Comparison of ENCODE assay signal across 10 mouse cellular contexts in the genomic region with DNA sequence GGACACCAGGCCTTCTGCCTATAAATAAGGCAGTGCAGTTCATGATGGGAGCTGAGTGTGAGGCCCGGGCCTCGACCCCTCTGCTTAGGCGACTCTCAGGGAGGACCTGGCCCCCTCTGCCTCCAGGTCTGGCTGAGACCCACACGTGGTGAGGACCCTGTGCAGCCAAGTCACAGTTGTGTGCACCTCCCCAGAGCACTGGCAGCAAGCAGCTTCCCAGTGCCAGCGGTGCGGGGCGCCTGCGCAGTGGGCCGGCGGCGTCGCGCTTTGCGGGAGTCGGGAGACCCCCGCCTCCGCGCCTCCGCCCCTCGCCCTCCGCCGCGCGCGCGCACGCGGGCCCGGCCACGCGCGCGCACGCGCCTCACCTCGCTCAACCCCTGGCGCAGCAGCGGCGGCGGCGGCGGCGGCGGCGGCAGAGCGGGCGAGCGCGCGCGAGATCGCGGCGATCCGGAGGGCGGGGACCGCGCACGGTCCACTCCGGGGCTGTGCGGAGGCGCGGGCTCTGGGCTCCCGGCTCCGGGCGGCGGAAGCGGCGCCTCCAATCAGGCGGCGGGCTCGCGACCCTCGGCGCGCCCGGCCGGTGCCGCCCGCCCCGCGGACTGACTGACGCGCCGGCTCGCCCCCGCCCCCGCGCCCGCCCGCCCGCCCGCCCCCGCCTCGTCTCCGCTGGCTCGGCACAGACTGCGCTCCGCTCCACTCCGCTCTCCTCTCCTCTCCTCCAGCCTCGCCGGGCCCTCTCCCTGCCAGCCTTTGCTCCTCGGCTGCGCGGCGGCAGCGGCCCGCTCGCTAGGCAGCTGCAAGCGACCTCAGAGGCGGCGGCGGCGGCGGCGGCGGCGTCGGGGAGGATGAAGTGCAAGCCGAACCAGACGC. TPM values are rescaled to one million over a fixed set of nuclear protein-coding genes. Genes with fewer than 3 reads are reported as not detected.
DNase-seq lines count a peak whose midpoint lies in the region; ATAC-seq and TF ChIP-seq lines count a peak whose summit lies in the region.
"Not testable (repeated sequence)": the region's sequence is repeated elsewhere in the genome, so short reads cannot be mapped to it uniquely, and the experiment has no call there.
"Had no signal": no experiment of that assay in that cellular context is flagged by ENCODE, and none has a peak within 500 bp of the region (broad histone marks: within the 10 kb centered on the region; RNA-seq: fewer than 3 reads in every experiment).

Gene Nudt11 (plus strand): TSS at position 388 of the 870 bp plus-strand sequence.

- H3K36me3 ChIP-seq in embryonic facial prominence, embryonic 13.5 days; heart, adult 2 months (ENCODE audit: control insufficient read depth, insufficient read depth, low read length); hindbrain, embryonic 15.5 days; limb, embryonic 14.5 days (ENCODE audit: control insufficient read depth, insufficient read depth, low read length); midbrain, embryonic 15.5 days (replicated peaks); stomach, embryonic 16.5 days (ENCODE audit: control insufficient read depth, insufficient read depth, low read length): not testable (repeated sequence)

- H3K27ac ChIP-seq in embryonic facial prominence, embryonic 13.5 days; heart, adult 2 months; limb, embryonic 14.5 days (replicated peaks; ENCODE audit: low read depth, low read length); stomach, embryonic 16.5 days (ENCODE audit: low read length): not testable (repeated sequence)
- peak within 1 kb of the TSS; percentile 68 for H3K27ac ChIP-seq in hindbrain, embryonic 15.5 days (replicated peaks)
- peak within 1 kb of the TSS; percentile 78 for H3K27ac ChIP-seq in midbrain, embryonic 15.5 days

- not testable (repeated sequence) for H3K9ac ChIP-seq in embryonic facial prominence, embryonic 13.5 days; heart, adult 2 months (ENCODE audit: low read depth, low read length); hindbrain, embryonic 15.5 days; limb, embryonic 14.5 days (ENCODE audit: low read depth, low read length, severe bottlenecking); midbrain, embryonic 15.5 days; stomach, embryonic 16.5 days (ENCODE audit: low read length)

- not testable (repeated sequence) for H3K79me2 ChIP-seq in heart, adult 2 months (replicated peaks; ENCODE audit: control insufficient read depth, insufficient read depth, low read length)

- not testable (repeated sequence) for TF ChIP-seq EP300 in heart, adult 2 months (IDR thresholded peaks at IDR 0.05; ENCODE audit: insufficient read depth, low read depth, low read length)

- TF ChIP-seq CTCF in heart, adult 2 months (IDR thresholded peaks at IDR 0.05): not testable (repeated sequence)

- H3K4me1 ChIP-seq in embryonic facial prominence, embryonic 13.5 days; heart, adult 2 months (ENCODE audit: control insufficient read depth, insufficient read depth, low read length); limb, embryonic 14.5 days (ENCODE audit: control insufficient read depth, insufficient read depth, low read length); midbrain, embryonic 15.5 days; stomach, embryonic 16.5 days (ENCODE audit: control insufficient read depth, insufficient read depth, low read length): not testable (repeated sequence)
- H3K4me1 ChIP-seq in hindbrain, embryonic 15.5 days (replicated peaks): peaks cover 13% of the 10 kb centered on the region; the same call in 1 of the 2 replicates

- DNase-seq in adrenal gland, postnatal 4 days (ENCODE audit: low spot score in 2 of 2): peak in 1 of 2 experiments; percentile 2
- DNase-seq in heart, adult 2 months: peak; percentile 3 to 23
- DNase-seq in layer of hippocampus, adult 18-20 months (ENCODE audit: low spot score in 2 of 2): peak in 1 of 2 experiments; percentile 4
- not testable (repeated sequence) for DNase-seq in limb, embryonic 14.5 days (ENCODE audit: low spot score)

- 21% methylated on average over 12 of the region's 121 CpGs for WGBS in embryonic facial prominence, embryonic 13.5 days
- WGBS in heart, adult 2 months: no CpG with 5 or more reads among the region's 121 CpGs
- WGBS in hindbrain, embryonic 15.5 days: no CpG with 5 or more reads among the region's 121 CpGs
- no CpG with 5 or more reads among the region's 121 CpGs for WGBS in limb, embryonic 14.5 days
- WGBS in midbrain, embryonic 15.5 days: 7% methylated on average over 12 of the region's 121 CpGs
- WGBS in stomach, embryonic 16.5 days: 4% methylated on average over 15 of the region's 121 CpGs

- TF ChIP-seq POLR2A in heart, adult 2 months (IDR thresholded peaks at IDR 0.05; ENCODE audit: insufficient read depth, low read depth, low read length); limb, embryonic 14.5 days (IDR thresholded peaks at IDR 0.05; ENCODE audit: borderline replicate concordance, extremely low read depth, insufficient read depth, insufficient read length): not testable (repeated sequence)

- intact Hi-C loops in heart, adult 2 months (cut with DNase I): not testable (repeated sequence)

- H3K27me3 ChIP-seq in embryonic facial prominence, embryonic 13.5 days; heart, adult 2 months (ENCODE audit: control insufficient read depth, insufficient read depth, low read length); hindbrain, embryonic 15.5 days; limb, embryonic 14.5 days (ENCODE audit: control insufficient read depth, insufficient read depth, low read length); midbrain, embryonic 15.5 days (replicated peaks); stomach, embryonic 16.5 days (ENCODE audit: control insufficient read depth, insufficient read depth, low read length): not testable (repeated sequence)

- H3K4me3 ChIP-seq in embryonic facial prominence, embryonic 13.5 days: peak within 1 kb of the TSS; percentile 36
- H3K4me3 ChIP-seq in heart, adult 2 months: not testable (repeated sequence)
- H3K4me3 ChIP-seq in hindbrain, embryonic 15.5 days: peak within 1 kb of the TSS; percentile 41
- H3K4me3 ChIP-seq in limb, embryonic 14.5 days (replicated peaks; ENCODE audit: low read length): peak within 1 kb of the TSS; percentile 29
- peak within 1 kb of the TSS; percentile 42 for H3K4me3 ChIP-seq in midbrain, embryonic 15.5 days
- peak within 1 kb of the TSS; percentile 23 for H3K4me3 ChIP-seq in stomach, embryonic 16.5 days (replicated peaks; ENCODE audit: low read length)

- not testable (repeated sequence) for H3K9me3 ChIP-seq in embryonic facial prominence, embryonic 13.5 days; hindbrain, embryonic 15.5 days; limb, embryonic 14.5 days (ENCODE audit: control insufficient read depth, low read length); midbrain, embryonic 15.5 days; stomach, embryonic 16.5 days (replicated peaks; ENCODE audit: control insufficient read depth, low read length)

- ATAC-seq in embryonic facial prominence, embryonic 13.5 days (ENCODE audit: insufficient number of reproducible peaks, insufficient read depth, low FRiP score, low TSS enrichment, low read depth): peak; percentile 85
- ATAC-seq in hindbrain, embryonic 15.5 days (ENCODE audit: low FRiP score, low read depth): peak; percentile 94
- peak; percentile 88 for ATAC-seq in limb, embryonic 14.5 days (ENCODE audit: low FRiP score, low read depth)
- peak; percentile 93 for ATAC-seq in midbrain, embryonic 15.5 days (replicated peaks)
- peak; percentile 84 for ATAC-seq in stomach, embryonic 16.5 days (ENCODE audit: insufficient read depth, low FRiP score)

- peak within 1 kb of the TSS; percentile 57 for H3K4me2 ChIP-seq in embryonic facial prominence, embryonic 13.5 days
- peak within 1 kb of the TSS; percentile 51 for H3K4me2 ChIP-seq in hindbrain, embryonic 15.5 days
- peak within 1 kb of the TSS; percentile 44; the same call in 1 of the 2 replicates for H3K4me2 ChIP-seq in limb, embryonic 14.5 days (replicated peaks; ENCODE audit: low read depth, low read length, severe bottlenecking)
- H3K4me2 ChIP-seq in midbrain, embryonic 15.5 days: peak within 1 kb of the TSS; percentile 48; the same call in 1 of the 2 replicates
- H3K4me2 ChIP-seq in stomach, embryonic 16.5 days (ENCODE audit: low read depth, low read length): peak within 1 kb of the TSS; percentile 44

RNA-seq across cellular contexts. Expression of gene Nudt11, which starts in this region (rescaled TPM):
- total RNA-seq in adrenal gland, postnatal 4 days (2021): 10 to 100 TPM; 17.7 to 19.3 TPM
- 4.0 TPM in 2 replicates for polyA plus RNA-seq in embryonic facial prominence, embryonic 13.5 days (2015; fragmentation: Nextera tagmentation; extraction: Ambion mirVana)
- total RNA-seq in heart, adult 2 months (2021): 1 to 10 TPM in 1 of 2 experiments, under 1 TPM in 1; 0.93 to 1.6 TPM
- polyA plus RNA-seq in heart, adult 2 months (2012; rRNA removed): 0.70 and 1.00 TPM in 2 replicates
- polyA plus RNA-seq in hindbrain, embryonic 15.5 days (2015; fragmentation: Nextera tagmentation; extraction: Ambion mirVana): 23.2 and 24.9 TPM in 2 replicates
- 10 to 100 TPM; 28.1 to 30.8 TPM for total RNA-seq in layer of hippocampus, adult 18-20 months (2021)
- polyA plus RNA-seq in limb, embryonic 14.5 days (2012; rRNA removed): 4.8 and 6.2 TPM in 2 replicates
- polyA plus RNA-seq in limb, embryonic 14.5 days (2014; fragmentation: Nextera tagmentation; extraction: Ambion mirVana): 5.1 and 5.7 TPM in 2 replicates
- 27.0 and 27.9 TPM in 2 replicates for polyA plus RNA-seq in midbrain, embryonic 15.5 days (2015; fragmentation: Nextera tagmentation; extraction: Ambion mirVana)
- polyA plus RNA-seq in stomach, embryonic 16.5 days (2015; fragmentation: Nextera tagmentation; extraction: Ambion mirVana): 1.4 and 1.5 TPM in 2 replicates
- total RNA-seq: CH12.LX had no signal
- polyA plus RNA-seq: macrophage had no signal

Comparison
In these comparisons a context has a peak if more than half of its experiments do, and no peak if none do; other contexts are left out.
1. RNA of gene Nudt11 (total RNA-seq): 28.1 to 30.8 TPM in layer of hippocampus, adult 18-20 months and 17.7 to 19.3 TPM in adrenal gland, postnatal 4 days; 0.93 to 1.6 TPM in heart, adult 2 months; every median in the first group is over 4 times any median in the second.
2. Peak in every context shown above with its lines, with median percentiles within 50 percentile points of each other: ATAC-seq and H3K4me2 ChIP-seq.